Mouse (Mus musculus) liver, embryonic 11.5 days (tissue): Measurements from ENCODE around the gene Col18a1. TPM values are rescaled to one million over a fixed set of nuclear protein-coding genes. Genes with fewer than 3 reads are reported as not detected.

Experiments
- ATAC-seq: fragments of 200-750 bp; cut with Nextera tagmentation; replicated peaks from 2 replicates; pipeline ENCODE4 v1.8.0; 2017; ENCODE audit warnings: moderate number of reproducible peaks, mild to moderate bottlenecking, moderate TSS enrichment, moderate library complexity; ENCODE audit not compliant: low FRiP score
- DNase-seq: peaks from one replicate; pipeline ENCODE4 v3.0.0-alpha.2; 2017; ENCODE audit warnings: low spot score
- H3K27ac ChIP-seq: fragments of 300-500 bp; sonication (generic); 2 replicates; pipeline ENCODE4 v1.5.1; 2014; ENCODE audit warnings: mild to moderate bottlenecking, low read depth, low read length, control low read depth
- H3K27me3 ChIP-seq: fragments of 300-500 bp; sonication (generic); replicated peaks from 2 replicates; pipeline ENCODE4 v1.6.1; 2014; ENCODE audit warnings: low read length, mixed read lengths; ENCODE audit not compliant: control insufficient read depth, insufficient read depth
- H3K36me3 ChIP-seq: fragments of 300-500 bp; sonication (generic); 2 replicates; pipeline ENCODE4 v1.6.1; 2014; ENCODE audit warnings: mild to moderate bottlenecking, low read length, moderate library complexity, mixed read lengths; ENCODE audit not compliant: control insufficient read depth, insufficient read depth
- H3K4me1 ChIP-seq: fragments of 300-500 bp; sonication (generic); replicated peaks from 2 replicates; pipeline ENCODE4 v1.6.1; 2014; ENCODE audit warnings: low read length, mixed read lengths; ENCODE audit not compliant: control insufficient read depth, insufficient read depth
- H3K4me2 ChIP-seq: fragments of 300-500 bp; sonication (generic); 2 replicates; pipeline ENCODE4 v1.6.1; 2014; ENCODE audit warnings: mild to moderate bottlenecking, control low read depth, moderate library complexity
- H3K4me3 ChIP-seq: fragments of 300-500 bp; sonication (generic); 2 replicates; pipeline ENCODE4 v1.5.1; 2014; ENCODE audit warnings: low read depth, low read length, control low read depth
- H3K9ac ChIP-seq: fragments of 300-500 bp; sonication (generic); 2 replicates; pipeline ENCODE4 v1.6.1; 2014; ENCODE audit warnings: low read depth, low read length, control low read depth
- H3K9me3 ChIP-seq: fragments of 300-500 bp; sonication (generic); 2 replicates; pipeline ENCODE4 v1.6.1; 2016; ENCODE audit warnings: low read length, inconsistent platforms, mixed read lengths; ENCODE audit not compliant: control insufficient read depth
- WGBS: fragments of 180-500 bp; shearing (Covaris S2); extraction: QIAGEN DNeasy Blood & Tissue Kit; methylation state at CpG from one replicate; pipeline ENCODE4 v1.1.7; 2014; 5-methylcytosine and 5-hydroxymethylcytosine counted together
- polyA plus RNA-seq: library from polyadenylated mRNA; unstranded; fragments of >200 nt; fragmentation: Nextera tagmentation; extraction: Ambion mirVana; gene quantifications from 2 replicates; pipeline ENCODE4 v1.2.1, GENCODE M21; 2014

Col18a1 gene
- polyA plus RNA-seq, 1 experiment from 2014 or later = 55.3 TPM

DNA sequence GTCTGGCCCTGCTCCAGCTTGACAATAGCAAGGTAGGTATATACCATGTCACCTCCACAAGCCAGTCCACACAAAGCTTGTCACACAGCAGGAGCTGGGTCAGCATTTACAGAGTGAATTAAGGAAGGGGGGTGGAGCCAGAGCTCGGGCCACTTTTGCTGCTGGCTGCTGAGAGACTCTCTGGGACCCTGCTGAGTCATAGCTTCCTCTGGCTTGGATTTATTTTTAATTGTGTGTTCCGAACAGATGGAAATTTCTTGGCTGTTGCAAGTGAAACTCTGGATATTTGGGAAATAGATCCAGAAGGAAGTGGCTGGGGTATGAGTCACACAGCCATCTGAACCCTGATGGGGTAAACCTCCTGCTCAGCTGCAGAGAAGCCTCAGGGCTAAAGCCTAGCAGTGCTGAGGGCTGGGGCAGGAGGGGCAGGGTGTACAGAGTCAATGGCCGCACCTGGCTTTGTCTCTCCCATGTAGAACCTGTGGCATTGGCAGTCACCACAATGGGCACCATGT lies 40.3 kb upstream of the Col18a1 start:
- H3K36me3 ChIP-seq = no peaks in the 10 kb centered on the region
- no peak overlapping the region for H3K4me2 ChIP-seq
- peaks cover 19% of the 10 kb centered on the region for H3K4me1 ChIP-seq
- WGBS = 34% methylated on average over 3 of the region's 3 CpGs
- DNase-seq (no peak), ATAC-seq (no peak)
- H3K4me3 ChIP-seq = no peak overlapping the region
- H3K27me3 ChIP-seq = no peaks in the 10 kb centered on the region
- H3K9me3 ChIP-seq = no peaks in the 10 kb centered on the region
- no peak overlapping the region for H3K9ac ChIP-seq
- H3K27ac ChIP-seq = no peak overlapping the region

DNA sequence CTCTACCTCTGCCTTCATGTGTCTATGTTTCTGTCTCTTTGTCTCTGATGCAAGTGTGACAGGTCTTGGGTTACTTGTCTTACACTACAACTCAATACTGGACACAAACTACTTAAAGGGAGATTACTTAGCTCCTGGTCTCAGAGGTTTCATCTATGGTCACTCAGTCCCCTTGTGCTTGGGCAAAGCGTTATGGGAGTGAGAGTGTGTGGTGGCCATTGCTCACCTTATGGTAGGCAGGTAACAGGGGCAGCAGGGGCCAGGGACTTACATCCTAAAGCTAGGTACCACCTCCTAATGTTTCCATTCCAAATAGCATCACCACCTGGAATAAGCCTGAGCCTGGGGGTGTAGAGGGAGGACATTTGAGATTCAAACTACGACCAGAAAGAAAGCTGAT lies 39.8 kb upstream of the Col18a1 start:
- peaks cover 14% of the 10 kb centered on the region for H3K4me1 ChIP-seq
- 87% methylated on average over 2 of the region's 2 CpGs for WGBS
- DNase-seq = no peak
- no peaks in the 10 kb centered on the region for H3K27me3 ChIP-seq
- H3K9ac ChIP-seq = no peak overlapping the region
- H3K4me2 ChIP-seq = no peak overlapping the region
- ATAC-seq = no peak
- H3K36me3 ChIP-seq = no peaks in the 10 kb centered on the region
- H3K9me3 ChIP-seq = no peaks in the 10 kb centered on the region
- no peak overlapping the region for H3K27ac ChIP-seq
- no peak overlapping the region for H3K4me3 ChIP-seq

DNA sequence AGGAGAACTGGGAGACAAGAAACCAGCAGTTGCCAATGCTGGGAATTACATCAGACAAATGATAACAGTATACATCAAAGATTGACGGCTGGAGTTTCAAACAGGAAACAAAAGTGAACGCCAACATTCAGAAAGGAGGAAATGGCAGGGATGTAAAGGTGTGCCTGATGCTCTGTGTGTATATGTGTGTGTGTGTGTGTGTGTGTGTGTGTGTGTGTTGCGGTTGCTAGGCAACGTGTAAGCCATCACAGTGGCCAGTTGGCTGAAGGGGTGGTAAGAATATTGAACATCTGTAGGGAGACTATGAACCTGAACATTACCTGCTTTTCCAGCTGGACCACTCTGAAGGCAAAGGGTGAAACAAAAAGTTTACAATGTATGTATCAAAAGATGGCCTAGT lies 37.6 kb upstream of the Col18a1 start:
- no peak for DNase-seq
- H3K4me3 ChIP-seq = no peak overlapping the region
- no peaks in the 10 kb centered on the region for H3K27me3 ChIP-seq
- H3K4me2 ChIP-seq = no peak overlapping the region
- WGBS = 75% methylated on average over 4 of the region's 4 CpGs
- no peaks in the 10 kb centered on the region for H3K9me3 ChIP-seq
- no peaks in the 10 kb centered on the region for H3K36me3 ChIP-seq
- no peak overlapping the region for H3K9ac ChIP-seq
- no peak overlapping the region for H3K27ac ChIP-seq
- no peaks in the 10 kb centered on the region; the same call in none of the 2 replicates for H3K4me1 ChIP-seq
- no peak for ATAC-seq

DNA sequence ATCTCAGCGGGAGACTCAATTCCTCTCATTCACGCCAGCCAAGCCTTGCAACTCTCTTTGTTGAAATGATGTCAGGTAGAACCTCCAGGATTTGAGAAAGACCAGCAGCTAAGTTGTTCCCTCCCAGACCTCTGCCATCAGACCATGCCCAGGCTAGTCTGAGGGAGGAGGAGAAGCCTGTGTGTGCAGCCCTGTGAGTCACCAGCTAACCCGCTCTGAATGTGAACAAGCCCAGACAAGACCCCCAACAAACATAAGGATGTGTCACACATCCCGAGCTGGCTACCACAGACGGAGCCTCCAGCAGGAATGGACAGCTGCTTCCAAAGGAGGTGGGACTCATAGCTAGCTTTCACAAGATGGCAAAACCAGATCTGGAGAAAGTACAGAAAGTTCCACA lies 35.6 kb upstream of the Col18a1 start:
- Histone ChIP-seq H3K27me3 (no peaks in the 10 kb centered on the region), H3K9ac (no peak overlapping the region), H3K36me3 (no peaks in the 10 kb centered on the region), H3K9me3 (no peaks in the 10 kb centered on the region), H3K4me2 (no peak overlapping the region), H3K27ac (no peak overlapping the region), H3K4me1 (no peaks in the 10 kb centered on the region; the same call in 1 of the 2 replicates), H3K4me3 (no peak overlapping the region)
- no peak for DNase-seq
- WGBS = 70% methylated on average over 5 of the region's 5 CpGs
- ATAC-seq = no peak

DNA sequence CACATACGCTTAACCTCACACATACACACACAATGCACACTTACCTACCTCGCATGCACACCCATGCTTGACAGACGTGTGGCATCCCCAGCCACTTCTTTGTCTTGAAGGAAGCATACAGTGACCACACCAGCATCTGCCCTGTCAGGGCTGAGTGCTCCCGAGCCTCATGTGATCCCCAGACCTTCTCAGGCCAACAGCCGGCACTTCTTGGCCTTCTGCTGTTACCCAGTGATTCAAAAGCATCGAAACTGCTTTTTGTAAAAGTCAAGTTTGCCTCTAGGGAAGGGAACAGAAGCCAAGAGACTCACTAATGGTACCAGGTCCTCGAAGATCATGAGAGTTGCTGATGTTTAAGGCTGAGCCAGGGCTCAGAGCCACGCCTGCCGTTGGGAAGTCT lies 33.9 kb upstream of the Col18a1 start:
- DNase-seq = no peak
- no peak overlapping the region for H3K4me3 ChIP-seq
- no peak for ATAC-seq
- H3K9me3 ChIP-seq = no peaks in the 10 kb centered on the region
- no peak overlapping the region for H3K9ac ChIP-seq
- H3K4me1 ChIP-seq = no peaks in the 10 kb centered on the region
- 89% methylated on average over 9 of the region's 9 CpGs for WGBS
- no peaks in the 10 kb centered on the region for H3K27me3 ChIP-seq
- no peak overlapping the region for H3K4me2 ChIP-seq
- H3K36me3 ChIP-seq = no peaks in the 10 kb centered on the region
- no peak overlapping the region for H3K27ac ChIP-seq

DNA sequence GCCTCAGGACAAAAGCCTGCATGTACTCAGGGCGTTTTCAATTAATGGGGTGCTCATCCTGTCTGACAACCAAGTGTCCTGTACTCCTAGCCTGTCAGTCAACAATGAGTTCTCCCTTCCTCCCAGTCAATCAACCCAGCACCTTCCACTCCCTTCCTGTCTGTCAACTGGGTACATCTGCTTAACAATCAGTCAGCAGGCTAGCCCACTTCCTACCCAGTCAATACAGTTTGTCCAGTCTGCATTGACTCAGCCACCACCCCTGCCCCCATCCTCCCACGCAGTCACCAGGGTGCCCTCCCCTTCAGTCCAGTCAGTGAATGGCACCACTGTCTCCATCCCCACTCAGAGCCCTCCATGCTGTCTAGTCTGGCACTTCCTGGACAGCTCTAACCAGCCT lies 32.9 kb upstream of the Col18a1 start:
- Histone ChIP-seq H3K27ac (no peak overlapping the region), H3K27me3 (no peaks in the 10 kb centered on the region), H3K9ac (no peak overlapping the region), H3K4me3 (no peak overlapping the region), H3K9me3 (no peaks in the 10 kb centered on the region), H3K36me3 (no peaks in the 10 kb centered on the region), H3K4me1 (no peaks in the 10 kb centered on the region), H3K4me2 (no peak overlapping the region)
- DNase-seq = no peak
- 54% methylated on average over 2 of the region's 2 CpGs for WGBS
- no peak for ATAC-seq

DNA sequence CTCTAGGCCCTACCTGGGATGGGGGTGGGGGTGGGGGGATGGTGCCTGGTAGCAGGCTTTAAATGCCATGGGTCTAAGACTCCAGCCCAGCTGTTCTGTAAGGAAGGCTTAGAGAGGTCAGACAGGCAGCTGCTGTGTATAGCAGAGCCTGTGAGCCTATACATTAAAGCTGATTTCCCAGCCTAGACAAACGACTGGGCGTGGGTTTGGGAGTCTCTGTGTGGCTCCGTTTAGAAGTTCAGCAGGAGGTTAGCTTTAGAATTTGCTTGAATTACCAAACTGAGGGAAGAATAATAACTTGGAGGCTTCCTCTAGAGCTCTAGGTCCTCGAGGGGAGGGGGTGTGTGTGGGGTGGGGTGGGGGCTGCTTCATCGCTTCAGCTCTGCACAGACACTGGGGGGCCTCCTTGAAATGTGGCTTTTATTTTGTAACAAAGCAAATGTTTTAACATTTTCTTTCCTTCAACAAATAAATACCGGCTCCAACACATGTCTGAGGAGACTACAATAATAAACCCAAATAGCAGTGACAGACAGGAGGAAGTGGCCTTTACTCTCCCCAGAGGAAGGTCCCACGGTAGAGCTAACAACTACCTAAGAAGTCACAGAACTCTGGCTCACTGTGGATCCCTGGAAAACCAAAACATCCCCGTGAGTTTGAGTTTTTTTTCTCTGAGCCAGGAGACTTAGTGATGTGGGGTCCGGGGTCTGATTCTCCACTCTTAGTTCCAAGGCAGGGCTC lies 31.3 kb upstream of the Col18a1 start:
- H3K36me3 ChIP-seq = no peaks in the 10 kb centered on the region
- H3K27me3 ChIP-seq = no peaks in the 10 kb centered on the region
- no peak for ATAC-seq
- H3K9me3 ChIP-seq = no peaks in the 10 kb centered on the region
- H3K4me1 ChIP-seq = no peaks in the 10 kb centered on the region
- H3K9ac ChIP-seq = no peak overlapping the region
- 41% methylated on average over 9 of the region's 9 CpGs for WGBS
- DNase-seq = no peak
- no peak overlapping the region for H3K4me3 ChIP-seq
- 0 out of 2 replicates have a peak overlapping the region, but pooled peaks have one; percentile 10 for H3K27ac ChIP-seq
- no peak overlapping the region for H3K4me2 ChIP-seq

DNA sequence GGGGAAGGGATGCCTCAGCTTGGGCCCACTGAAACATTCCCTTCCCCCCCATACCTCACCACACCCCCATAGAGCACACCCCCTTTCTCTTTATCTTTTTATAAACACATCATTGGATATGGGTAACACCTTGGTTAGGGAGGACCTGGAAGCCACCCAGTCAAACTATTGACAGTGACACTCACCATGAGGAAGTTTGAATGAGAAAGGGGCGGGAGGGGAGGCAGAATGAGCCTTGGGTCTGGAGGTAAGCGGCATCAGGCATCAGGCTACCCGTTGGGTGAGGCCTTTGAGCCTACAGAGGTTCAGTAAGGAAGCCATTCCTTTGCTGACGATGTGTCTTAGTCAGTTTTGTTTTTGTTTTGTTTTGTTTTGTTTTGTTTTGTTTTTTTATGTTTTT lies 30.3 kb upstream of the Col18a1 start:
- Histone ChIP-seq H3K4me1 (no peaks in the 10 kb centered on the region; the same call in 1 of the 2 replicates), H3K4me3 (no peak overlapping the region), H3K4me2 (no peak overlapping the region), H3K27me3 (no peaks in the 10 kb centered on the region), H3K36me3 (no peaks in the 10 kb centered on the region), H3K9ac (no peak overlapping the region), H3K27ac (no peak overlapping the region), H3K9me3 (no peaks in the 10 kb centered on the region)
- ATAC-seq (no peak), DNase-seq (no peak)
- WGBS = 80% methylated on average over 4 of the region's 4 CpGs

DNA sequence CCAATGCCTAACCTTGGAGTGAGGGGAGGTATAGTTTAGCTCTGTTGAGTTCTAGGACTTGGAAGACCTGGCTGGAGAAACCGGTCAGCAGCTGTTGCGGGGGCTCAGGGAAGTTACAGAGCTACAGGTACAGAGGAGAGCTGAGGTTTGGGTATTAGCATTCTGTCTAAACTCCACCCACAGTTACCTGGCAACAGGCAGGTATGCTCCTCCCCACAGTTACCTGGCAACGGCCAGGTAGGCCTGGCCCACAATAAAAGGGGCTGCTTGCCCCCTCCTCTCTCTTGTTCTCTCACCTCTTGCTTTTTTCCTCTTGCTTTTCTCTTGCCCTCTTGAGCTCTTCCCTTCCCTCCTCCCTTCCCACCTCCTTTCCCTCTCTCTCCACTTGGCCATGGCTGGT lies 29.8 kb upstream of the Col18a1 start:
- DNase-seq (no peak), ATAC-seq (no peak)
- Histone ChIP-seq H3K27me3 (no peaks in the 10 kb centered on the region), H3K27ac (no peak overlapping the region), H3K9ac (no peak overlapping the region), H3K36me3 (no peaks in the 10 kb centered on the region), H3K4me1 (peaks cover 2% of the 10 kb centered on the region), H3K4me2 (no peak overlapping the region), H3K9me3 (no peaks in the 10 kb centered on the region), H3K4me3 (no peak overlapping the region)
- WGBS = 89% methylated on average over 3 of the region's 3 CpGs
